Mouse (Mus musculus) megakaryocyte, embryonic 14.5 days (primary cell): ENCODE results near the gene Arhgap44.

ENCODE experiments used
- FLI1 ChIP-seq: IDR thresholded peaks from 2 replicates; pipeline ENCODE4 v1.6.1; 2012; ENCODE audit warnings: low read length, inconsistent platforms, mixed read lengths
- GATA1 ChIP-seq: IDR thresholded peaks from 3 replicates; pipeline ENCODE4 v1.6.1; 2012; ENCODE audit warnings: mixed read lengths, low read length, inconsistent platforms, borderline replicate concordance

DNA sequence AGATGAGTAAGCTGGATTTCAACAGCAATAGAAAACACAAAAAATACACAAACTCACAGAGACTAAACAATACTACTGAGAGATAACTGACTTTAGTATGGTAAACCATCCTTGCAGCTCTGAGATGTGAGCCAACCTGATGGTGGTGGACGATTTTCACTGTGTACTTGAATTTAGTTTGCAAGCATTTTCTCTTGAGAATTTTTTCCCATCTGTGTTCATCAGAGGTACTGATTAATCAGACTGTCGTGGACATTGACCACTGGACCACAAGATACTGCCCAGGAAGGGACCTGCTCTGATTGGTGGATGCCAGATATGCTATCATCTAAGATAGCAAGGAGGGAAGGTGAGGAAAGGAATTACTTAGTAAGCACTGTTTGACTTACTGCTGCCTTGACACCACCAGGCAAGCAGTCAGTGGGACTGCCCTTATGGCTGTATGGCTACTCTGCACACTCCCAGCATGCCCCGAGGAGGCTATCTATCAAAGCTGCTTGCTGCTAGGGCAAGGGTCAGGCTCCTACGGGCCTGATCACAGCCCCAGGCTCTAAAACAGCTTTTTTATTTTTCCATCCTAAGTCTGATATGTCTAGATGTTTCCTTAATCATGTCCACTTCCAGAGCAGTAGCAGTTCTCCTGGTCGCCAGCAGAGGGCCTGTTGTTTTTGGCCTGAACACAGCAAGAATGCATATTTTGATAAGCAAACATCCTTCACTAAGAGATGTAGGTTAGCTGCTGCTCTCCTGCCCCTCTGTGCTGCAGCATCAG is 74.1 kb downstream of the Arhgap44 start:
- TF ChIP-seq GATA1 (no peak), FLI1 (no peak)
